Mouse (Mus musculus) brown adipose tissue, adult 24 weeks (tissue): Measurements from ENCODE around the gene Myo3a. TPM values are rescaled to one million over a fixed set of nuclear protein-coding genes. Genes with fewer than 3 reads are reported as not detected.
A peak's percentile ranks its signal among the peaks of the same experiment; 100 is the strongest.
"Not testable (repeated sequence)": the region's sequence is repeated elsewhere in the genome, so short reads cannot be mapped to it uniquely, and the experiment has no call there.

ENCODE experiments used
- H3K27ac ChIP-seq: fragments of 200-500 bp; replicated peaks from 2 replicates; pipeline ENCODE4 v1.5.1; 2012; ENCODE audit warnings: low read depth, mild to moderate bottlenecking, low read length
- H3K4me1 ChIP-seq: fragments of 200-500 bp; 2 replicates; pipeline ENCODE4 v1.6.1; 2012; ENCODE audit warnings: low read length, mixed read lengths; ENCODE audit not compliant: control insufficient read depth, insufficient read depth, insufficient read length
- H3K4me3 ChIP-seq: fragments of 200-500 bp; 2 replicates; pipeline ENCODE4 v1.5.1; 2012; ENCODE audit warnings: low read depth, mild to moderate bottlenecking, low read length, moderate library complexity; ENCODE audit not compliant: insufficient read depth
- polyA plus RNA-seq: library from polyadenylated mRNA; stranded (reverse); fragments of >200 nt; gene quantifications from 2 replicates; pipeline ENCODE4 v1.2.4, GENCODE M21; 2012; ENCODE audit not compliant: missing spikeins, insufficient read depth, insufficient read length

Gene Myo3a
- polyA plus RNA-seq, 1 experiment, result not detected

- not testable (repeated sequence) for H3K4me3 ChIP-seq, H3K27ac ChIP-seq, H3K4me1 ChIP-seq
Observed at GRCm38 (mm10) chr2:22588673-22589381, 361.5 kb downstream of the Myo3a start.

- not testable (repeated sequence) for H3K4me1 ChIP-seq, H3K27ac ChIP-seq
Observed at GRCm38 (mm10) chr2:22589382-22590205, 362.3 kb downstream of the Myo3a start.

GRCm38 (mm10) chr2:22590206-22590490 is 362.8 kb downstream of the Myo3a start:
- Histone ChIP-seq H3K4me1 (no peaks in the 10 kb centered on the region), H3K4me3 (no peak overlapping the region), H3K27ac (no peak overlapping the region)

More at GRCm38 (mm10) chr2:22589382-22590205, 362.3 kb downstream of the Myo3a start:
- not testable (repeated sequence) for H3K4me3 ChIP-seq

- H3K4me1 ChIP-seq, result no peaks in the 10 kb centered on the region; the same call in 1 of the 2 replicates
- no peak overlapping the region for H3K27ac ChIP-seq
- H3K4me3 ChIP-seq, result no peak overlapping the region
Observed at GRCm38 (mm10) chr2:22617951-22618350, 390.6 kb downstream of the Myo3a start.

GRCm38 (mm10) chr2:22619416-22619815 is 392.1 kb downstream of the Myo3a start:
- Histone ChIP-seq H3K4me1 (no peaks in the 10 kb centered on the region; the same call in 1 of the 2 replicates), H3K27ac (no peak overlapping the region), H3K4me3 (no peak overlapping the region)

GRCm38 (mm10) chr2:22620030-22620429 is 392.7 kb downstream of the Myo3a start:
- no peaks in the 10 kb centered on the region; the same call in 1 of the 2 replicates for H3K4me1 ChIP-seq
- no peak overlapping the region for H3K4me3 ChIP-seq
- H3K27ac ChIP-seq, result no peak overlapping the region

GRCm38 (mm10) chr2:22620534-22620933 is 393.2 kb downstream of the Myo3a start:
- Histone ChIP-seq H3K4me3 (no peak overlapping the region), H3K4me1 (no peaks in the 10 kb centered on the region; the same call in 1 of the 2 replicates)

GRCm38 (mm10) chr2:22620978-22621827 is 393.9 kb downstream of the Myo3a start:
- Histone ChIP-seq H3K4me1 (no peaks in the 10 kb centered on the region; the same call in 1 of the 2 replicates), H3K4me3 (peak overlapping the region; percentile 10; the same call in 1 of the 2 replicates), H3K27ac (no peak overlapping the region)

More at GRCm38 (mm10) chr2:22620534-22620933, 393.2 kb downstream of the Myo3a start:
- no peak overlapping the region for H3K27ac ChIP-seq

- peak within 1 kb of the TSS; percentile 10 for H3K4me3 ChIP-seq
Observed at GRCm38 (mm10) chr2:22621828-22622731, 394.8 kb downstream of the Myo3a start, which contains the start of gene Gad2. Gene Gad2 (plus strand): TSS chr2:22622205.

GRCm38 (mm10) chr2:22623111-22624070 is 396.1 kb downstream of the Myo3a start:
- H3K27ac ChIP-seq, result no peak overlapping the region
- H3K4me1 ChIP-seq, result no peaks in the 10 kb centered on the region; the same call in 1 of the 2 replicates
- no peak overlapping the region for H3K4me3 ChIP-seq

More at GRCm38 (mm10) chr2:22621828-22622731, 394.8 kb downstream of the Myo3a start, which contains the start of gene Gad2:
- no peaks in the 10 kb centered on the region; the same call in 1 of the 2 replicates for H3K4me1 ChIP-seq
- no peak within 1 kb of the TSS for H3K27ac ChIP-seq

GRCm38 (mm10) chr2:22624188-22624975 is 397.1 kb downstream of the Myo3a start:
- Histone ChIP-seq H3K4me1 (no peaks in the 10 kb centered on the region; the same call in 1 of the 2 replicates), H3K4me3 (no peak overlapping the region), H3K27ac (no peak overlapping the region)

- no peak overlapping the region for H3K4me3 ChIP-seq
Observed at GRCm38 (mm10) chr2:22625096-22625960, 398.0 kb downstream of the Myo3a start.

More at GRCm38 (mm10) chr2:22625096-22625960, 398.0 kb downstream of the Myo3a start:
- Histone ChIP-seq H3K27ac (no peak overlapping the region), H3K4me1 (no peaks in the 10 kb centered on the region; the same call in 1 of the 2 replicates)
